Mouse (Mus musculus) bone marrow macrophage, adult 2 months (primary cell): ENCODE results near the gene Klhl5.

Experiments used
- CTCF ChIP-seq: IDR thresholded peaks from 2 replicates; pipeline ENCODE4 v1.5.1; 2012; ENCODE audit warnings: low read depth, mild to moderate bottlenecking, low read length, moderate library complexity
- POLR2A ChIP-seq: IDR thresholded peaks from 2 replicates; pipeline ENCODE4 v1.6.1; 2012; ENCODE audit warnings: mild to moderate bottlenecking, low read depth, low read length, borderline replicate concordance

GRCm38 (mm10) chr5:65151767-65152166, 44.4 kb downstream of the Klhl5 start:
- no peak for TF ChIP-seq POLR2A
- TF ChIP-seq CTCF = no peak
